In genomic region chr9:53666665-53667019, GRCm38 (mm10) we compare ENCODE assay signal across 8 mouse cellular contexts. TPM values are rescaled to one million over a fixed set of nuclear protein-coding genes. Genes with fewer than 3 reads are reported as not detected.
A peak's percentile ranks its signal among the peaks of the same experiment; 100 is the strongest.
DNase-seq lines count a peak whose midpoint lies in the region; ATAC-seq and TF ChIP-seq lines count a peak whose summit lies in the region.

No protein-coding gene starts in this region.

- no peaks in the 10 kb centered on the region for H3K4me1 ChIP-seq in neural tube, embryonic 11.5 days (ENCODE audit: control insufficient read depth, insufficient read depth, low read length)
- H3K4me1 ChIP-seq in limb, embryonic 14.5 days (ENCODE audit: control insufficient read depth, insufficient read depth, low read length) = peaks cover 15% of the 10 kb centered on the region
- peaks cover 6% of the 10 kb centered on the region; the same call in 1 of the 2 replicates for H3K4me1 ChIP-seq in stomach, embryonic 16.5 days (ENCODE audit: control insufficient read depth, insufficient read depth, low read length)

- H3K36me3 ChIP-seq in neural tube, embryonic 11.5 days (ENCODE audit: control insufficient read depth, insufficient read depth, low read length) = no peaks in the 10 kb centered on the region
- H3K36me3 ChIP-seq in limb, embryonic 14.5 days (ENCODE audit: control insufficient read depth, insufficient read depth, low read length) = no peaks in the 10 kb centered on the region
- no peaks in the 10 kb centered on the region for H3K36me3 ChIP-seq in stomach, embryonic 16.5 days (ENCODE audit: control insufficient read depth, insufficient read depth, low read length)

- peak; percentile 25 for DNase-seq in embryo, embryonic 10 days (ENCODE audit: low spot score)
- no peak for DNase-seq in embryo, embryonic 11 days
- no peak for DNase-seq in neural tube, embryonic 11.5 days (ENCODE audit: low spot score)
- no peak for DNase-seq in neural tube, embryonic 10.5 days (ENCODE audit: extremely low spot score, low spot score)
- peak; percentile 8 for DNase-seq in limb, embryonic 14.5 days (ENCODE audit: low spot score)
- DNase-seq in T-cell, adult 2 months (ENCODE audit: low spot score) = no peak
- no peak for DNase-seq in left cerebral cortex, adult 9 months (ENCODE audit: low spot score in 2 of 2)

- WGBS in neural tube, embryonic 11.5 days = 0% methylated on average over 24 of the region's 28 CpGs
- WGBS in limb, embryonic 14.5 days = under 1% methylated on average over 28 of the region's 28 CpGs
- WGBS in stomach, embryonic 16.5 days = 0% methylated on average over 28 of the region's 28 CpGs

- ATAC-seq in neural tube, embryonic 11.5 days (ENCODE audit: insufficient read depth, low FRiP score, low TSS enrichment) = no peak; the same call in 1 of the 2 replicates
- ATAC-seq in limb, embryonic 14.5 days (ENCODE audit: low FRiP score, low read depth) = peak; percentile 16
- no peak; the same call in 1 of the 2 replicates for ATAC-seq in stomach, embryonic 16.5 days (ENCODE audit: insufficient read depth, low FRiP score)

- H3K27ac ChIP-seq in neural tube, embryonic 11.5 days (ENCODE audit: low read depth, low read length) = peak overlapping the region; percentile 94
- peak overlapping the region; percentile 97 for H3K27ac ChIP-seq in limb, embryonic 14.5 days (replicated peaks; ENCODE audit: low read depth, low read length)
- peak overlapping the region; percentile 96 for H3K27ac ChIP-seq in stomach, embryonic 16.5 days (ENCODE audit: low read length)

- H3K9me3 ChIP-seq in neural tube, embryonic 11.5 days (ENCODE audit: control insufficient read depth, low read length) = no peaks in the 10 kb centered on the region
- H3K9me3 ChIP-seq in limb, embryonic 14.5 days (ENCODE audit: control insufficient read depth, low read length) = no peaks in the 10 kb centered on the region
- no peaks in the 10 kb centered on the region for H3K9me3 ChIP-seq in stomach, embryonic 16.5 days (replicated peaks; ENCODE audit: control insufficient read depth, low read length)

- peak overlapping the region; percentile 78 for H3K4me3 ChIP-seq in neural tube, embryonic 11.5 days (ENCODE audit: low read depth, low read length)
- peak overlapping the region; percentile 93 for H3K4me3 ChIP-seq in limb, embryonic 14.5 days (replicated peaks; ENCODE audit: low read length)
- H3K4me3 ChIP-seq in stomach, embryonic 16.5 days (replicated peaks; ENCODE audit: low read length) = peak overlapping the region; percentile 97

- TF ChIP-seq POLR2A in limb, embryonic 14.5 days (IDR thresholded peaks at IDR 0.05; ENCODE audit: borderline replicate concordance, extremely low read depth, insufficient read depth, insufficient read length) = no peak

- no peaks in the 10 kb centered on the region for H3K27me3 ChIP-seq in neural tube, embryonic 11.5 days (ENCODE audit: control insufficient read depth, insufficient read depth, low read length)
- H3K27me3 ChIP-seq in limb, embryonic 14.5 days (ENCODE audit: control insufficient read depth, insufficient read depth, low read length) = no peaks in the 10 kb centered on the region
- no peaks in the 10 kb centered on the region for H3K27me3 ChIP-seq in stomach, embryonic 16.5 days (ENCODE audit: control insufficient read depth, insufficient read depth, low read length)

- H3K9ac ChIP-seq in neural tube, embryonic 11.5 days (ENCODE audit: low read length) = peak overlapping the region; percentile 98
- H3K9ac ChIP-seq in limb, embryonic 14.5 days (ENCODE audit: low read depth, low read length, severe bottlenecking) = peak overlapping the region; percentile 99
- peak overlapping the region; percentile 99 for H3K9ac ChIP-seq in stomach, embryonic 16.5 days (ENCODE audit: low read length)

- peak overlapping the region; percentile 75 for H3K4me2 ChIP-seq in neural tube, embryonic 11.5 days (ENCODE audit: low read depth)
- H3K4me2 ChIP-seq in limb, embryonic 14.5 days (replicated peaks; ENCODE audit: low read depth, low read length, severe bottlenecking) = peak overlapping the region; percentile 87
- H3K4me2 ChIP-seq in stomach, embryonic 16.5 days (ENCODE audit: low read depth, low read length) = peak overlapping the region; percentile 64

RNA-seq across cellular contexts. Expression of gene Cul5, which starts 3.2 kb away (rescaled TPM):
- polyA plus RNA-seq in neural tube, embryonic 11.5 days (2014; fragmentation: Nextera tagmentation; extraction: Ambion mirVana) = 46.3 and 49.1 TPM in 2 replicates
- polyA plus RNA-seq in limb, embryonic 14.5 days (2012; rRNA removed) = 12.0 and 13.4 TPM in 2 replicates
- polyA plus RNA-seq in limb, embryonic 14.5 days (2014; fragmentation: Nextera tagmentation; extraction: Ambion mirVana) = 42.4 and 45.5 TPM in 2 replicates
- polyA plus RNA-seq in stomach, embryonic 16.5 days (2015; fragmentation: Nextera tagmentation; extraction: Ambion mirVana) = 21.8 and 22.3 TPM in 2 replicates

RNA-seq across cellular contexts. Expression of gene Rab39, which starts 39.4 kb away (rescaled TPM):
- 5.1 and 6.0 TPM in 2 replicates for polyA plus RNA-seq in neural tube, embryonic 11.5 days (2014; fragmentation: Nextera tagmentation; extraction: Ambion mirVana)
- 0.20 and 0.25 TPM in 2 replicates for polyA plus RNA-seq in limb, embryonic 14.5 days (2012; rRNA removed)
- 0.28 and 0.81 TPM in 2 replicates for polyA plus RNA-seq in limb, embryonic 14.5 days (2014; fragmentation: Nextera tagmentation; extraction: Ambion mirVana)
- 0.40 and 0.51 TPM in 2 replicates for polyA plus RNA-seq in stomach, embryonic 16.5 days (2015; fragmentation: Nextera tagmentation; extraction: Ambion mirVana)

RNA-seq across cellular contexts. Expression of gene Acat1, which starts 56.5 kb away (rescaled TPM):
- polyA plus RNA-seq in neural tube, embryonic 11.5 days (2014; fragmentation: Nextera tagmentation; extraction: Ambion mirVana) = 60.0 and 68.1 TPM in 2 replicates
- 70.7 and 105 TPM in 2 replicates for polyA plus RNA-seq in limb, embryonic 14.5 days (2012; rRNA removed)
- polyA plus RNA-seq in limb, embryonic 14.5 days (2014; fragmentation: Nextera tagmentation; extraction: Ambion mirVana) = 154 and 166 TPM in 2 replicates
- 120 and 141 TPM in 2 replicates for polyA plus RNA-seq in stomach, embryonic 16.5 days (2015; fragmentation: Nextera tagmentation; extraction: Ambion mirVana)

Comparison
In these comparisons a context has a peak if more than half of its experiments do, and no peak if none do; other contexts are left out.
1. DNase-seq: peak in embryo, embryonic 10 days (single experiment) and limb, embryonic 14.5 days (single experiment); none in embryo, embryonic 11 days (single experiment), neural tube, embryonic 11.5 days (single experiment), neural tube, embryonic 10.5 days (single experiment), T-cell, adult 2 months (single experiment) and left cerebral cortex, adult 9 months (0 of 2).
2. Peak in every context shown above with its lines, with median percentiles within 50 percentile points of each other: H3K27ac ChIP-seq, H3K4me2 ChIP-seq, H3K4me3 ChIP-seq and H3K9ac ChIP-seq.